Comparison of ENCODE assay signal across 17 mouse cellular contexts in genomic region chr8:60345830-60346420, GRCm38 (mm10).
DNase-seq lines count a peak whose midpoint lies in the region; ATAC-seq and TF ChIP-seq lines count a peak whose summit lies in the region.
"Had no signal": no experiment of that assay in that cellular context is flagged by ENCODE, and none has a peak within 500 bp of the region (broad histone marks: within the 10 kb centered on the region; RNA-seq: fewer than 3 reads in every experiment).

No protein-coding gene starts in this region.

- WGBS in hindbrain, embryonic 11.5 days: 44% methylated on average over 6 of the region's 6 CpGs
- 39% methylated on average over 6 of the region's 6 CpGs for WGBS in hindbrain, embryonic 13.5 days
- 34% methylated on average over 6 of the region's 6 CpGs for WGBS in midbrain, postnatal 0 days
- WGBS in heart, embryonic 11.5 days (ENCODE audit: insufficient replicate concordance): 68% methylated on average over 6 of the region's 6 CpGs

- no peak overlapping the region for H3K4me3 ChIP-seq in hindbrain, embryonic 11.5 days (ENCODE audit: low read depth, low read length)
- no peak overlapping the region for H3K4me3 ChIP-seq in hindbrain, embryonic 13.5 days
- H3K4me3 ChIP-seq in midbrain, postnatal 0 days (ENCODE audit: low read depth, low read length): no peak overlapping the region
- no peak overlapping the region for H3K4me3 ChIP-seq in heart, embryonic 11.5 days (ENCODE audit: low read depth, low read length)
- H3K4me3 ChIP-seq: embryonic facial prominence, embryonic 12.5 days; left cerebral cortex, adult 2 months; liver, embryonic 12.5 days had no signal

- H3K9me3 ChIP-seq in hindbrain, embryonic 11.5 days (ENCODE audit: control insufficient read depth, low read length): no peaks in the 10 kb centered on the region
- no peaks in the 10 kb centered on the region for H3K9me3 ChIP-seq in hindbrain, embryonic 13.5 days
- H3K9me3 ChIP-seq in midbrain, postnatal 0 days (ENCODE audit: low read length): no peaks in the 10 kb centered on the region
- H3K9me3 ChIP-seq in heart, embryonic 11.5 days (replicated peaks; ENCODE audit: control insufficient read depth, low read length): no peaks in the 10 kb centered on the region
- H3K9me3 ChIP-seq: embryonic facial prominence, embryonic 12.5 days; liver, embryonic 12.5 days had no signal

- H3K27me3 ChIP-seq in hindbrain, embryonic 11.5 days (ENCODE audit: control insufficient read depth, insufficient read depth, low read length): no peaks in the 10 kb centered on the region
- H3K27me3 ChIP-seq in hindbrain, embryonic 13.5 days: no peaks in the 10 kb centered on the region
- no peaks in the 10 kb centered on the region for H3K27me3 ChIP-seq in midbrain, postnatal 0 days (ENCODE audit: insufficient read depth, low read length)
- no peaks in the 10 kb centered on the region for H3K27me3 ChIP-seq in heart, embryonic 11.5 days (ENCODE audit: control insufficient read depth, insufficient read depth, low read length)
- H3K27me3 ChIP-seq: embryonic facial prominence, embryonic 12.5 days; liver, embryonic 12.5 days had no signal

- no peak for TF ChIP-seq CTCF in midbrain, postnatal 0 days (IDR thresholded peaks at IDR 0.05)

- H3K27ac ChIP-seq in hindbrain, embryonic 11.5 days (ENCODE audit: low read depth, low read length): no peak overlapping the region
- H3K27ac ChIP-seq in hindbrain, embryonic 13.5 days: no peak overlapping the region
- no peak overlapping the region for H3K27ac ChIP-seq in midbrain, postnatal 0 days (ENCODE audit: low read depth, low read length)
- no peak overlapping the region for H3K27ac ChIP-seq in heart, embryonic 11.5 days (ENCODE audit: low read depth, low read length)
- H3K27ac ChIP-seq: embryonic facial prominence, embryonic 12.5 days; left cerebral cortex, adult 2 months; liver, embryonic 12.5 days; macrophage had no signal

- H3K4me2 ChIP-seq in hindbrain, embryonic 11.5 days (replicated peaks; ENCODE audit: low read depth, low read length): no peak overlapping the region
- no peak overlapping the region for H3K4me2 ChIP-seq in hindbrain, embryonic 13.5 days
- no peak overlapping the region for H3K4me2 ChIP-seq in midbrain, postnatal 0 days (ENCODE audit: low read depth, low read length, poor library complexity, severe bottlenecking)
- H3K4me2 ChIP-seq in heart, embryonic 11.5 days: no peak overlapping the region
- H3K4me2 ChIP-seq: embryonic facial prominence, embryonic 12.5 days; liver, embryonic 12.5 days; lung, embryonic 14.5 days had no signal

- peak; percentile 5 for DNase-seq in hindbrain, embryonic 11.5 days (ENCODE audit: low spot score)
- DNase-seq in ZHBTc4 (ENCODE audit: low read depth, low spot score): peak; percentile 61
- peak; percentile 20 for DNase-seq in mesoderm, embryonic 11.5 days (ENCODE audit: low read depth, low spot score)
- DNase-seq in midbrain, postnatal 0 days (ENCODE audit: low spot score): peak; percentile 29
- DNase-seq in layer of hippocampus, adult 18-20 months (ENCODE audit: low spot score in 2 of 2): no peak
- DNase-seq in left cerebral cortex, adult 11 months (ENCODE audit: low spot score): no peak
- DNase-seq: cerebellum, postnatal 25 days; heart, postnatal 4 days; kidney, postnatal 10 days; lung, embryonic 14.5 days had no signal

- no peaks in the 10 kb centered on the region for H3K36me3 ChIP-seq in hindbrain, embryonic 11.5 days (ENCODE audit: control insufficient read depth, insufficient read depth, low read length)
- no peaks in the 10 kb centered on the region for H3K36me3 ChIP-seq in hindbrain, embryonic 13.5 days
- no peaks in the 10 kb centered on the region for H3K36me3 ChIP-seq in midbrain, postnatal 0 days (ENCODE audit: insufficient read depth, low read length)
- no peaks in the 10 kb centered on the region for H3K36me3 ChIP-seq in heart, embryonic 11.5 days (ENCODE audit: control insufficient read depth, insufficient read depth, low read length)
- H3K36me3 ChIP-seq: embryonic facial prominence, embryonic 12.5 days; liver, embryonic 12.5 days had no signal

- H3K4me1 ChIP-seq in hindbrain, embryonic 11.5 days (replicated peaks; ENCODE audit: control insufficient read depth, insufficient read depth, low read length): no peaks in the 10 kb centered on the region
- peaks cover 6% of the 10 kb centered on the region; the same call in 1 of the 2 replicates for H3K4me1 ChIP-seq in hindbrain, embryonic 13.5 days (replicated peaks)
- H3K4me1 ChIP-seq in midbrain, postnatal 0 days (ENCODE audit: insufficient read depth, low read length): no peaks in the 10 kb centered on the region
- no peaks in the 10 kb centered on the region for H3K4me1 ChIP-seq in heart, embryonic 11.5 days (ENCODE audit: control insufficient read depth, insufficient read depth, low read length)
- H3K4me1 ChIP-seq: embryonic facial prominence, embryonic 12.5 days; liver, embryonic 12.5 days had no signal

- H3K9ac ChIP-seq in hindbrain, embryonic 11.5 days (ENCODE audit: low read depth, low read length): no peak overlapping the region
- H3K9ac ChIP-seq in hindbrain, embryonic 13.5 days: no peak overlapping the region
- H3K9ac ChIP-seq in midbrain, postnatal 0 days (replicated peaks; ENCODE audit: low read length, poor library complexity, severe bottlenecking): no peak overlapping the region
- no peak overlapping the region for H3K9ac ChIP-seq in heart, embryonic 11.5 days (ENCODE audit: low read depth, low read length)
- H3K9ac ChIP-seq: embryonic facial prominence, embryonic 12.5 days; liver, embryonic 12.5 days; lung, embryonic 14.5 days had no signal

- ATAC-seq in hindbrain, embryonic 11.5 days (ENCODE audit: low FRiP score): peak; percentile 49; the same call in 1 of the 2 replicates
- ATAC-seq in hindbrain, embryonic 13.5 days (ENCODE audit: low FRiP score): no peak
- ATAC-seq in midbrain, postnatal 0 days (ENCODE audit: low FRiP score): no peak
- no peak for ATAC-seq in heart, embryonic 11.5 days (replicated peaks; ENCODE audit: insufficient number of reproducible peaks, low FRiP score, low TSS enrichment)
- ATAC-seq: intestine, postnatal 0 days; liver, embryonic 12.5 days had no signal

Comparison
In these comparisons a context has a peak if more than half of its experiments do, and no peak if none do; other contexts are left out.
1. DNase-seq: peak in hindbrain, embryonic 11.5 days (single experiment), ZHBTc4 (single experiment), mesoderm, embryonic 11.5 days (single experiment) and midbrain, postnatal 0 days (single experiment); none in layer of hippocampus, adult 18-20 months (0 of 2) and left cerebral cortex, adult 11 months (single experiment).